Mouse (Mus musculus) central nervous system, embryonic 11.5 days (tissue): ENCODE results near the gene Clcnkb. TPM values are rescaled to one million over a fixed set of nuclear protein-coding genes. Genes with fewer than 3 reads are reported as not detected.

Experiments
- polyA plus RNA-seq: library from polyadenylated mRNA; depleted of rRNA; stranded (reverse); fragments of >200 nt; gene quantifications from 2 replicates; pipeline ENCODE4 v1.2.3, GENCODE M21; 2012; rRNA removed

The Clcnkb gene
- 0.02 and 0.32 TPM in 2 replicates for polyA plus RNA-seq

GRCm38 (mm10) chr4:141415924-141416323, at the start of gene Clcnkb:
Gene Clcnkb, minus strand, starts transcription at chr4:141416014.

DNA sequence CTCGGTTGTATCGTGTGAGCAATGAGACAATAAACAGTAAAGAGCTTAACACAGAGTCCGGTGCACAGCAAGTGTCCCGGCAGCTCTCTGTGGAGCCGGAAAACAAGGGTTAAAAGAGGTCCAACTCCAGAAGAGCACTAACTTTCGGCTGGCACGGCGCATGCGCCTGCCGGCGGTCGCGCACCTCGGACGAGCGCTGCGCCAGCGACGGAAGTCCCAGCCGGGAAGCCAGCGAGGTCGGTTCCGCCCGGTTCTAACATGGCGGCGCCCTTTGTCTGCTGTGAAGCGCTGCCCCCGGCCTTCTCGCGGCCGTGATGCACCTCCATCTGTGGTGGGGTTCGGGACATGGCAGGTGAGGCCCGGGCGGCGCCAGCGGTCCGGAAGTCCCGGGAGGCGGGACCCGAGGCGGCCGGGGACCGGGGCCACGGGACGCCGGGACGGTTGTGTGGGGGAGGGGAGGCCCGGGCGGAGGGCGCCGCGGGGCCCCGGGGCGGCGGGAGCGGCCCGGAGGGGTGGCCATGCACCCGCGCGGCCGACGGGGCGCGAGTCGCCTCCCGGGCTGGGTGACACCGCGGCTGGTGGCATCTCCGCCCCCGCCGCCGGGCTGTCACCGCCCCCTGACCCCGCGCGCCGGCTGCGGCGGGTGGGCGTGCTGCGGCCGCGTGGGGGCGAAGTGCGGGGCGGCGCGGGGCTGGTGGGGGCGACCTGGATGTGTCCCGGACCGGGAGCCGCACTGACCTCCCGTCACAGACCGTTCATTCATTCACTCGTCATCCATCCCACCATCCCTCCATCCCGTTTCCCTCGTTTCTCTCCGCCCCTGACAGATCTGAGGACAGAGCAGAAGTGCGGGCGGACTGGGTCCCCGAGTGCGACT, 28.9 kb upstream of the Clcnkb start, which contains the start of gene Zbtb17:
Gene Zbtb17, plus strand, starts transcription at position 204 of the 877 bp plus-strand sequence.

DNA sequence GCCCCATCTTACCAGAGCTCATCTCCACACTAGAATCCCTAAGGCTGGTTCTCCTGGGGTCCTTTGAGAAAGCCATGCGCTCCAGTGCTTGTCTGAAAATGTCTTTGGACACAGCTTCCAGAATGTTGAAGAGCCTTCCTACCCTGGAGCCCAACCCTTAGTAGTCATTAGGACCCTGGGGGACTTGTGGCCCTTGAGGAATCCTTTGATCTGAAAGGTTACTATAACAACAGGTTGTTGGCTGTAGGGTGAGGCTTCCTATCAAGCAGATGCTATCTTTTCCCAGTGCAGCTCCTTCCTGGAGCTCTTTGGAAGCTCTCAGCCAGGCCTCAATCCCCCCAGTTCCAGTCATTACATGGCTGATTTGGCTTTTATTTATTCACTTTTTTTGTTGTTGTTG, 20.2 kb upstream of the Clcnkb start, which contains the start of gene Srarp:
Gene Srarp, minus strand, starts transcription at position 132 of the 400 bp plus-strand sequence.

GRCm38 (mm10) chr4:141420192-141420829, 4.5 kb upstream of the Clcnkb start, which contains the start of gene Hspb7:
Gene Hspb7, plus strand, starts transcription at chr4:141420779.

DNA sequence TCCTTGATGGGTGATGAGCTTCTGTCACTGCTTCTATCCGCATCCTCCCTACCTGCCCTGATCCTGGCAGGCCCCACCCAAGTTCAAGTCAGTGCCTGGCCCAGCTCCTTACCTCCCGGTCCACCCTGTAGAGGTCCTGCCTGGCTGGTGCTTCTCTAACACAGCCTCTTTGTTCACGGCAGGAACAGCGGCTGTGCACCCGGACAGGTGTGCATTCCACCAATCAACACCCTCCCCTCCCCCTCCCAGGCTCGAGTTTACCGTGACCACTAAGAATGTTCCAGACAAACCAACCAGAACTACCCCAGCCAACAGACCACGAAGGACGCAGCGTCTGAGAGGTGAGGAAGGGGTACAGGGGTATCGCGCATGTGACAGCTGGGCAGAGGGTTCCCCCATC, 17.3 kb downstream of the Clcnkb start, which contains the start of gene Clcnka:
Gene Clcnka, minus strand, starts transcription at position 180 of the 400 bp plus-strand sequence.

DNA sequence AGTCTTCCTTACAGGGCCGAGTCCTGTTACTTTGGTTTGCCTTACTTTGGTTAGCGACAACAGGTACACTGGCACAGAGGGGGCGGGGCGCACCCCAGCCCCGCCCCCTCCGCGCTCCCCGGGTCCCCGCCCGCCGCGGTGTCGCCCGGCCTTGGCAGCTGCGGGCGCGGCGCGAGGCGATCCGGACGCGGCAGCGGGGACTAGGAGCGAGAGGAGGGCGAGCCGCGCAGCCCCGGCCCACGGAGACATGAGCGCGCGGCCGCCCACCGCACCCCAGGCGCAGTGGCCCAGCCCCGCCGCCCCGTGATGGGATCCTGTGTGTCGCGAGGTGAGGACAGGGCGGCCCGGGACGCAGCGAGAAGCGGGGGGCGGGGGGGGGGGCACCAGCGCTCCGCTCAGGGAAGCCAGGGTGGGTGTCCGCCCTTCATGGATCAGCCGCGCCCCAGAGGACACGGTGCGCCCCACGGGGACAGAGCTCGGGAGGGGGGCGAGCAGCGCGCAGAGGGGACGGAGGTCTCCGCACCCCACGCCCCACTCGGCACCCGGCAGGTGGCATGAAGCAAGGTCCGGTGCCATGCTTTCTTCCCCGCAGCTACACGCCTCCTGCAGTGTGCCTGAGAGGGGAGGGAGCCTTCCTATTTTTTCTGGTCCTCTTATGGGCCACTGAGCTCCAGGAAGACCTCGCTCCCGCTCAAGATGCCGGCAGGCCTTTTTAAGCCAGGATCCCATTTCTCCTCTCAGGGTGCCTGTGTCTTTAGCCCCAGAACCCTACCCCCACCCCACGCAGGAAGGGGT, 47.6 kb downstream of the Clcnkb start, which contains the start of gene Fam131c:
Gene Fam131c, plus strand, starts transcription at position 224 of the 795 bp plus-strand sequence.

Other genes starting within 250 kb of the Clcnkb start
- 4.7 and 6.5 TPM in 2 replicates for gene Rsg1, start 202.1 kb downstream of the Clcnkb start, polyA plus RNA-seq
- 1.4 and 3.9 TPM in 2 replicates for gene Arhgef19, start 176.5 kb downstream of the Clcnkb start, polyA plus RNA-seq
- gene Epha2, start 114.8 kb downstream of the Clcnkb start, polyA plus RNA-seq, result 7.2 and 7.7 TPM in 2 replicates
- gene Fam131c, start 47.8 kb downstream of the Clcnkb start, polyA plus RNA-seq, result 1.1 and 1.8 TPM in 2 replicates
- 0.01 and 0.26 TPM in 2 replicates for gene Clcnka, start 17.3 kb downstream of the Clcnkb start, polyA plus RNA-seq
- 2.5 and 5.3 TPM in 2 replicates for gene Hspb7, start 4.8 kb upstream of the Clcnkb start, polyA plus RNA-seq
- gene Srarp, start 20.1 kb upstream of the Clcnkb start, polyA plus RNA-seq, result 0.09 TPM in 1 of 2 replicates, not detected in the other
- gene Zbtb17, start 28.6 kb upstream of the Clcnkb start, polyA plus RNA-seq, result 48.1 and 56.3 TPM in 2 replicates
- gene Spen, start 122.6 kb upstream of the Clcnkb start, polyA plus RNA-seq, result 16.7 and 19.1 TPM in 2 replicates
- 38.0 and 60.0 TPM in 2 replicates for gene Fblim1, start 190.1 kb upstream of the Clcnkb start, polyA plus RNA-seq
- gene Tmem82, start 202.6 kb upstream of the Clcnkb start, polyA plus RNA-seq, result 0.57 and 0.65 TPM in 2 replicates
- 0.10 and 0.21 TPM in 2 replicates for gene Slc25a34, start 207.8 kb upstream of the Clcnkb start, polyA plus RNA-seq
- gene Plekhm2, start 248.9 kb upstream of the Clcnkb start, polyA plus RNA-seq, result 20.1 and 29.7 TPM in 2 replicates